Mouse (Mus musculus): Measurements from ENCODE around the gene Afmid.

DNA sequence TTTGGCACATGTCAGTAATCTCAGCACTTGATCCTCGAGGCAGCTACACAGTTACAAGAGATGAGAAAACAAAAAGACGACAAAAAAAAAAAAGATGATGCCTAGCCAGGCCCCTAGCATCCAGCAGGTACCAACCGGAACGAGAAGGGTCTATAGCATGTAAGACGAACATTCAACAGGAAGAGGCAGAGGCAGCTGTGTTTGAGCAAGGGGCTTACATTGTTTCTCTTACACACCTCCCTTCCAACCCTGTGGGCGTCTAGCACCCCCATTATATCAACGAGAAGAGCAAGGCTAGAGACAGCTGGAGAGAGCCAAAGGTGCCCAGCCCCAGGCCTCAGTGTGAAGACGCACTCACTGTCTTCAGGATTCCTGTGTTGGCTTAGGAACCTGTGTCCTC lies 1.2 kb downstream of the Afmid start:
- TF ChIP-seq CTCF (IDR thresholded peaks at IDR 0.05; ENCODE audit: borderline replicate concordance, control insufficient read depth, extremely low read depth, insufficient read depth, low read length, poor library complexity), result no peak
- no peak for TF ChIP-seq POLR2A (IDR thresholded peaks at IDR 0.05; ENCODE audit: control insufficient read depth, extremely low read depth, insufficient read depth, low read length, poor library complexity)
